Mouse (Mus musculus): ENCODE measurements around the gene Ppp4r2. TPM values are rescaled to one million over a fixed set of nuclear protein-coding genes. Genes with fewer than 3 reads are reported as not detected.

The Ppp4r2 gene
- 10 to 100 TPM; 71.3 to 80.3 TPM for total RNA-seq (2021)

- DNase-seq (ENCODE audit: low spot score in 2 of 2) = peak; percentile 92 to 94
- intact Hi-C loops (cut with DNase I) = loop anchor here (2.0 kb wide), 1 partner anchor 163 kb away; the partner anchor contains the start of gene Shq1
Observed at GRCm38 (mm10) chr6:100833355-100833754, at the start of gene Ppp4r2. Ppp4r2 (plus strand) TSS chr6:100833622.

GRCm38 (mm10) chr6:100787726-100788125, 45.7 kb upstream of the Ppp4r2 start:
- intact Hi-C loops (cut with DNase I) = no loop called here
- no peak for DNase-seq (ENCODE audit: low spot score in 2 of 2)

- intact Hi-C loops (cut with DNase I) = no loop called here
- DNase-seq (ENCODE audit: low spot score in 2 of 2) = no peak
Observed at GRCm38 (mm10) chr6:100789161-100789560, 44.3 kb upstream of the Ppp4r2 start.

- no peak for DNase-seq (ENCODE audit: low spot score in 2 of 2)
- intact Hi-C loops (cut with DNase I) = no loop called here
Observed at GRCm38 (mm10) chr6:100792055-100792659, 41.3 kb upstream of the Ppp4r2 start.

- DNase-seq (ENCODE audit: low spot score in 2 of 2) = no peak
- intact Hi-C loops (cut with DNase I) = no loop called here
Observed at GRCm38 (mm10) chr6:100792973-100793769, 40.3 kb upstream of the Ppp4r2 start.

- no peak for DNase-seq (ENCODE audit: low spot score in 2 of 2)
- intact Hi-C loops (cut with DNase I) = no loop called here
Observed at GRCm38 (mm10) chr6:100795797-100796196, 37.6 kb upstream of the Ppp4r2 start.

- DNase-seq (ENCODE audit: low spot score in 2 of 2) = peak in 1 of 2 experiments; percentile 21
- intact Hi-C loops (cut with DNase I) = no loop called here
Observed at GRCm38 (mm10) chr6:100799290-100799689, 34.1 kb upstream of the Ppp4r2 start.

- intact Hi-C loops (cut with DNase I) = no loop called here
- DNase-seq (ENCODE audit: low spot score in 2 of 2) = no peak
Observed at GRCm38 (mm10) chr6:100799766-100800165, 33.7 kb upstream of the Ppp4r2 start.

GRCm38 (mm10) chr6:100800497-100800955, 32.9 kb upstream of the Ppp4r2 start:
- peak; percentile 30 to 76 for DNase-seq (ENCODE audit: low spot score in 2 of 2)
- intact Hi-C loops (cut with DNase I) = no loop called here

GRCm38 (mm10) chr6:100802381-100803083, 30.9 kb upstream of the Ppp4r2 start:
- intact Hi-C loops (cut with DNase I) = no loop called here
- DNase-seq (ENCODE audit: low spot score in 2 of 2) = no peak

- no peak for DNase-seq (ENCODE audit: low spot score in 2 of 2)
- intact Hi-C loops (cut with DNase I) = no loop called here
Observed at GRCm38 (mm10) chr6:100803250-100803649, 30.2 kb upstream of the Ppp4r2 start.

- intact Hi-C loops (cut with DNase I) = no loop called here
- no peak for DNase-seq (ENCODE audit: low spot score in 2 of 2)
Observed at GRCm38 (mm10) chr6:100807187-100807586, 26.2 kb upstream of the Ppp4r2 start.

GRCm38 (mm10) chr6:100807746-100808145, 25.7 kb upstream of the Ppp4r2 start:
- DNase-seq (ENCODE audit: low spot score in 2 of 2) = no peak
- intact Hi-C loops (cut with DNase I) = no loop called here

- intact Hi-C loops (cut with DNase I) = no loop called here
- no peak for DNase-seq (ENCODE audit: low spot score in 2 of 2)
Observed at GRCm38 (mm10) chr6:100808221-100808778, 25.1 kb upstream of the Ppp4r2 start.

- no peak for DNase-seq (ENCODE audit: low spot score in 2 of 2)
- intact Hi-C loops (cut with DNase I) = no loop called here
Observed at GRCm38 (mm10) chr6:100810117-100810516, 23.3 kb upstream of the Ppp4r2 start.

- intact Hi-C loops (cut with DNase I) = no loop called here
- DNase-seq (ENCODE audit: low spot score in 2 of 2) = no peak
Observed at GRCm38 (mm10) chr6:100811731-100812130, 21.7 kb upstream of the Ppp4r2 start.

GRCm38 (mm10) chr6:100821367-100821766, 12.1 kb upstream of the Ppp4r2 start:
- intact Hi-C loops (cut with DNase I) = no loop called here
- DNase-seq (ENCODE audit: low spot score in 2 of 2) = no peak

GRCm38 (mm10) chr6:100823356-100823755, 10.1 kb upstream of the Ppp4r2 start:
- intact Hi-C loops (cut with DNase I) = no loop called here
- DNase-seq (ENCODE audit: low spot score in 2 of 2) = no peak

GRCm38 (mm10) chr6:100824381-100824965, 8.9 kb upstream of the Ppp4r2 start:
- intact Hi-C loops (cut with DNase I) = no loop called here
- DNase-seq (ENCODE audit: low spot score in 2 of 2) = no peak

GRCm38 (mm10) chr6:100826046-100826445, 7.4 kb upstream of the Ppp4r2 start:
- intact Hi-C loops (cut with DNase I) = no loop called here
- no peak for DNase-seq (ENCODE audit: low spot score in 2 of 2)
